Mouse (Mus musculus) liver, embryonic 14.5 days (tissue): ENCODE results near the gene Sgms1. TPM values are rescaled to one million over a fixed set of nuclear protein-coding genes. Genes with fewer than 3 reads are reported as not detected.

ENCODE experiments used
- ATAC-seq: fragments of 200-750 bp; cut with Nextera tagmentation; 2 replicates; pipeline ENCODE4 v1.8.0; 2017; ENCODE audit warnings: moderate number of reproducible peaks, mild to moderate bottlenecking, moderate library complexity; ENCODE audit not compliant: insufficient read depth
- DNase-seq, 3 experiments: peaks; one replicate each; pipeline ENCODE4 v3.0.0-alpha.2; 2012 to 2013; ENCODE audit warnings: low read depth in 3 of 3, low spot score in 3 of 3
- H3K27ac ChIP-seq: fragments of 300-500 bp; sonication (generic); 2 replicates; pipeline ENCODE4 v1.5.1; 2014; ENCODE audit warnings: moderate library complexity, mild to moderate bottlenecking, control low read depth, inconsistent platforms
- H3K27me3 ChIP-seq: fragments of 300-500 bp; sonication (generic); 2 replicates; pipeline ENCODE4 v1.6.1; 2014; ENCODE audit warnings: mild to moderate bottlenecking, low read length, moderate library complexity; ENCODE audit not compliant: control insufficient read depth, insufficient read depth
- H3K36me3 ChIP-seq: fragments of 300-500 bp; sonication (generic); replicated peaks from 2 replicates; pipeline ENCODE4 v1.6.1; 2014; ENCODE audit warnings: low read depth; ENCODE audit not compliant: control insufficient read depth, insufficient read depth
- H3K4me1 ChIP-seq, 2 experiments: fragments of 200-500 bp in 1 of 2; fragments of 300-500 bp in 1 of 2; sonication (generic) in 1 of 2; replicated peaks; 2 replicates each; pipeline ENCODE4 v1.6.1; 2012 to 2014; ENCODE audit warnings: antibody characterized with exemption in 1 of 2, inconsistent platforms in 1 of 2, low read length in 1 of 2; ENCODE audit not compliant: control insufficient read depth in 2 of 2, insufficient read depth in 2 of 2
- H3K4me2 ChIP-seq: fragments of 300-500 bp; sonication (generic); 2 replicates; pipeline ENCODE4 v1.6.1; 2014; ENCODE audit warnings: low read depth, mild to moderate bottlenecking, control low read depth, moderate library complexity
- H3K4me3 ChIP-seq, 2 experiments: fragments of 200-500 bp in 1 of 2; fragments of 300-500 bp in 1 of 2; sonication (generic) in 1 of 2; 2 replicates each; pipeline ENCODE4 v1.5.1; 2012 to 2014; ENCODE audit warnings: low read depth in 2 of 2, low read length in 2 of 2, mild to moderate bottlenecking in 2 of 2, control low read depth in 1 of 2, inconsistent platforms in 1 of 2, moderate library complexity in 1 of 2; ENCODE audit not compliant: insufficient read depth in 1 of 2
- H3K9ac ChIP-seq: fragments of 300-500 bp; sonication (generic); replicated peaks from 2 replicates; pipeline ENCODE4 v1.6.1; 2014; ENCODE audit warnings: mild to moderate bottlenecking, control low read depth, moderate library complexity
- H3K9me3 ChIP-seq: fragments of 300-500 bp; sonication (generic); 2 replicates; pipeline ENCODE4 v1.6.1; 2016; ENCODE audit warnings: low read length, mixed read lengths; ENCODE audit not compliant: control insufficient read depth
- CTCF ChIP-seq: IDR thresholded peaks from 2 replicates; pipeline ENCODE4 v1.5.1; 2016; ENCODE audit warnings: antibody characterized with exemption, low read depth, control low read depth
- EP300 ChIP-seq: IDR thresholded peaks from 2 replicates; pipeline ENCODE4 v1.6.1; 2016; ENCODE audit warnings: antibody characterized with exemption, low read depth
- WGBS: fragments of 180-500 bp; shearing (Covaris S2); extraction: QIAGEN DNeasy Blood & Tissue Kit; methylation state at CpG from one replicate; pipeline ENCODE4 v1.1.7; 2014; ENCODE audit not compliant: insufficient replicate concordance; 5-methylcytosine and 5-hydroxymethylcytosine counted together
- polyA plus RNA-seq, 2 experiments: library from polyadenylated mRNA; depleted of rRNA in 1 of 2; stranded (reverse) in 1 of 2; unstranded in 1 of 2; fragments of >200 nt; fragmentation: Nextera tagmentation in 1 of 2; extraction: Ambion mirVana in 1 of 2; gene quantifications; 2 replicates each; pipeline versions ENCODE4 v1.2.1 to v1.2.3; 2012 to 2014

The Sgms1 gene
- polyA plus RNA-seq, 2 experiments = 17.3 to 19.2 TPM

DNA sequence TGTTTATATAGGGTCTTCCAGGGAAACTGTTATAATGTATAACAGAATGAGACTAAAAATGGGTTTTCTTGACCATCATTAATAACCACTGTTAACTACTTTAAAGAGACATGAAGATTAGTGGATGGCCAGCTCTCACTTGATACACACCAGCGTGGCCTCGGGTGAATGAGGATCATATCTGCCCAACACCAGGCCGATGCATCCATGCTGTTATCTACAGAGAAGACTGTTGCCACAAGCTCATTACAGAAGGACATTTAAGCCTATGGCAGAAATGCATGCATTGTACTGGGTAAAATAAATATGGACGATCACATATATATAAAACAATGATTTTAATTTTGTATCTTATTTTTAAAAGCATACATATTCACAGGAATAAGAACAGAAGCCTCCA, 149.6 kb downstream of the Sgms1 start:
- H3K9me3 ChIP-seq = no peaks in the 10 kb centered on the region
- H3K4me2 ChIP-seq = peak overlapping the region; percentile 89
- peak; percentile 89 for TF ChIP-seq EP300
- TF ChIP-seq CTCF = no peak
- ATAC-seq (peak; percentile 81), DNase-seq (peak; percentile 77 to 84 (median 80))
- H3K9ac ChIP-seq = peak overlapping the region; percentile 91; the same call in 1 of the 2 replicates
- H3K4me1 ChIP-seq = peaks cover 42 to 52% of the 10 kb centered on the region in 2 experiments
- H3K4me3 ChIP-seq = no peak overlapping the region; a peak in 1 of 4 replicates
- H3K27me3 ChIP-seq = no peaks in the 10 kb centered on the region
- H3K36me3 ChIP-seq = peaks cover 4% of the 10 kb centered on the region
- peak overlapping the region; percentile 99 for H3K27ac ChIP-seq
- WGBS = 11% methylated on average over 4 of the region's 4 CpGs

- WGBS = 5% methylated on average over 5 of the region's 6 CpGs
Observed at GRCm38 (mm10) chr19:32239459-32239792, 150.1 kb downstream of the Sgms1 start.

GRCm38 (mm10) chr19:32238722-32239458, 150.6 kb downstream of the Sgms1 start:
- ATAC-seq (peak; percentile 78), DNase-seq (peak; percentile 74 to 80 (median 80))
- H3K9me3 ChIP-seq = no peaks in the 10 kb centered on the region
- TF ChIP-seq EP300 = peak; percentile 81
- no peak for TF ChIP-seq CTCF
- H3K36me3 ChIP-seq = peaks cover 4% of the 10 kb centered on the region
- peak overlapping the region; percentile 91 for H3K9ac ChIP-seq
- no peaks in the 10 kb centered on the region for H3K27me3 ChIP-seq
- peak overlapping the region; percentile 89 for H3K4me2 ChIP-seq
- peak overlapping the region; percentile 99 for H3K27ac ChIP-seq
- H3K4me1 ChIP-seq = peaks cover 43 to 55% of the 10 kb centered on the region in 2 experiments
- H3K4me3 ChIP-seq = peak overlapping the region; percentile 74 to 85
- WGBS = 11% methylated on average over 11 of the region's 11 CpGs

More at GRCm38 (mm10) chr19:32239459-32239792, 150.1 kb downstream of the Sgms1 start:
- Histone ChIP-seq H3K36me3 (peaks cover 4% of the 10 kb centered on the region), H3K9me3 (no peaks in the 10 kb centered on the region), H3K4me3 (peak overlapping the region; percentile 8 to 85; a peak in 3 of 4 replicates), H3K4me1 (peaks cover 43 to 52% of the 10 kb centered on the region in 2 experiments), H3K27ac (peak overlapping the region; percentile 99), H3K9ac (peak overlapping the region; percentile 91), H3K4me2 (peak overlapping the region; percentile 89), H3K27me3 (no peaks in the 10 kb centered on the region)
- DNase-seq (no peak), ATAC-seq (no peak)
- TF ChIP-seq CTCF (no peak), EP300 (no peak)

DNA sequence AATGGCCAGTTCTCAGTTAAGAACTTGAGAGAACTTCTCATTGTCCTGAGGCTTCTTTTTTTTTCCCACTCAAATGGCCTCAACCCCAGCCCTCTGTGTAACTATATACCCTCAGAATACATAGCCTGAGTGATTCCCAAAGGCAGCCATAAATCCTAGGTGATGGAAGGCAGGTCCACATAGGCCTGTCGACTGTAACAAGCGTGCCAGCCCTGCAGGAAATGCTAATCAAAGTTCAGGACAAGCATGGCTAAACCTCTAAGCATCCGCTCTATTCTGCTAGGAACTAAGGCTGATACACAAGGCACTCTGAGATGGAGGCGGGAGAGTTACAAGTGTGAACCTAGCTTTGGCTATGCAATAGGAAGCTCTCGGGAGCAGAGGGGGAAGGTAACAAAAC, 151.8 kb downstream of the Sgms1 start:
- H3K27ac ChIP-seq = peak overlapping the region; percentile 99
- ATAC-seq = no peak
- peak overlapping the region; percentile 91 for H3K9ac ChIP-seq
- H3K4me1 ChIP-seq = peaks cover 43 to 56% of the 10 kb centered on the region in 2 experiments
- no peak for TF ChIP-seq CTCF
- no peak for TF ChIP-seq EP300
- no peak for DNase-seq
- H3K27me3 ChIP-seq = no peaks in the 10 kb centered on the region
- peaks cover 4% of the 10 kb centered on the region for H3K36me3 ChIP-seq
- 35% methylated on average over 5 of the region's 5 CpGs for WGBS
- H3K4me2 ChIP-seq = peak overlapping the region; percentile 89
- H3K9me3 ChIP-seq = no peaks in the 10 kb centered on the region
- H3K4me3 ChIP-seq = peak overlapping the region; percentile 74 to 85

DNA sequence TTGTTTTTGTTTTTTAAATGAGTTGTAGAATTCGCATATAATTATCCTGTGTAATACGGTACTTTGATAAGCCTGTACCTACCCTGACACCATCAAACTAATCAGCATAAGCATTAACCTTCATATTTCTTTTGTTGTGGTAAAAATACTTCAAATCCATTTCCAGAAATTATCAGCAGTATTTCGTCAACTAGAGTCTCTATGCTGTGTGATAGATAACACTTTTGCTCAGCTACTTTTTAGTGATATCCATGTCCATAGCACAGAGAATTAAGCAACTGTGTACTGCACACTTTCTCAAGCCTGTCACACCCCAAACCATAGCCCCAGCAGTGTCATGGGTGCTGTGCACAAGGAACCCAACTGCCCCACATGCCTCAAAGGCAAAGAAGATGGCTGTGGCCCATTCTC, 152.3 kb downstream of the Sgms1 start:
- Histone ChIP-seq H3K27me3 (no peaks in the 10 kb centered on the region), H3K9me3 (no peaks in the 10 kb centered on the region), H3K36me3 (peaks cover 4% of the 10 kb centered on the region), H3K9ac (peak overlapping the region; percentile 91), H3K27ac (peak overlapping the region; percentile 99), H3K4me1 (peaks cover 43 to 52% of the 10 kb centered on the region in 2 experiments), H3K4me3 (peak overlapping the region; percentile 74 to 85), H3K4me2 (peak overlapping the region; percentile 89)
- TF ChIP-seq EP300 (peak; percentile 81), CTCF (no peak)
- ATAC-seq (peak; percentile 65), DNase-seq (peak in 2 of 3 experiments; percentile 57 to 58)
- 21% methylated on average over 3 of the region's 3 CpGs for WGBS
